Mouse (Mus musculus): ENCODE results near the gene Mas1. TPM values are rescaled to one million over a fixed set of nuclear protein-coding genes. Genes with fewer than 3 reads are reported as not detected.

Gene Mas1
- polyA plus RNA-seq, 2 experiments = 0.08 TPM; not detected in 1

GRCm38 (mm10) chr17:12791079-12791406, 76.9 kb downstream of the Mas1 start:
- 46% methylated on average over 5 of the region's 5 CpGs for WGBS (ENCODE audit: insufficient replicate concordance)
- DNase-seq (ENCODE audit: low read depth in 3 of 3, low spot score in 3 of 3) (no peak), ATAC-seq (ENCODE audit: insufficient read depth) (no peak)
- Histone ChIP-seq H3K4me2 (ENCODE audit: low read depth) (no peak overlapping the region), H3K4me1 (replicated peaks; ENCODE audit: control insufficient read depth in 2 of 2, insufficient read depth in 2 of 2, low read length in 1 of 2) (peaks cover 13 to 46% of the 10 kb centered on the region in 2 experiments), H3K27me3 (ENCODE audit: control insufficient read depth, insufficient read depth, low read length) (no peaks in the 10 kb centered on the region), H3K36me3 (replicated peaks; ENCODE audit: control insufficient read depth, insufficient read depth, low read depth) (no peaks in the 10 kb centered on the region), H3K9ac (replicated peaks) (no peak overlapping the region), H3K4me3 (ENCODE audit: insufficient read depth in 1 of 2, low read depth in 2 of 2, low read length in 2 of 2) (no peak overlapping the region), H3K27ac (no peak overlapping the region), H3K9me3 (ENCODE audit: control insufficient read depth, low read length) (no peaks in the 10 kb centered on the region)
- no peak for TF ChIP-seq EP300 (IDR thresholded peaks at IDR 0.05; ENCODE audit: low read depth)
- no peak for TF ChIP-seq CTCF (IDR thresholded peaks at IDR 0.05; ENCODE audit: low read depth)

Small RNA genes lying within 50 kb of the gene (microRNA-seq; reads per million reads assigned to microRNA genes)
- not detected for gene Gm24085

Other genes starting within 250 kb of the Mas1 start
- not detected in 2 replicates for gene Slc22a1, start 192.3 kb downstream of the Mas1 start, polyA plus RNA-seq (2012; rRNA removed)
- 0.11 TPM in 1 of 2 replicates, not detected in the other for gene Slc22a1, start 192.3 kb downstream of the Mas1 start, polyA plus RNA-seq (2014; fragmentation: Nextera tagmentation; extraction: Ambion mirVana)
- gene Igf2r, start 98.5 kb downstream of the Mas1 start, polyA plus RNA-seq (2012; rRNA removed) = 9.5 and 12.6 TPM in 2 replicates
- gene Igf2r, start 98.5 kb downstream of the Mas1 start, polyA plus RNA-seq (2014; fragmentation: Nextera tagmentation; extraction: Ambion mirVana) = 12.8 and 14.8 TPM in 2 replicates
- not detected in 2 replicates for gene Mrgprh, start 7.9 kb upstream of the Mas1 start, polyA plus RNA-seq (2012; rRNA removed)
- gene Mrgprh, start 7.9 kb upstream of the Mas1 start, polyA plus RNA-seq (2014; fragmentation: Nextera tagmentation; extraction: Ambion mirVana) = not detected in 2 replicates
- 0.38 and 0.44 TPM in 2 replicates for gene Pnldc1, start 42.1 kb upstream of the Mas1 start, polyA plus RNA-seq (2012; rRNA removed)
- gene Pnldc1, start 42.1 kb upstream of the Mas1 start, polyA plus RNA-seq (2014; fragmentation: Nextera tagmentation; extraction: Ambion mirVana) = 0.15 and 0.50 TPM in 2 replicates
- gene Tcp1, start 47.6 kb upstream of the Mas1 start, polyA plus RNA-seq (2012; rRNA removed) = 68.1 and 110 TPM in 2 replicates
- gene Tcp1, start 47.6 kb upstream of the Mas1 start, polyA plus RNA-seq (2014; fragmentation: Nextera tagmentation; extraction: Ambion mirVana) = 249 and 251 TPM in 2 replicates
- gene Mrpl18, start 48.2 kb upstream of the Mas1 start, polyA plus RNA-seq (2012; rRNA removed) = 45.5 and 55.4 TPM in 2 replicates
- 107 and 111 TPM in 2 replicates for gene Mrpl18, start 48.2 kb upstream of the Mas1 start, polyA plus RNA-seq (2014; fragmentation: Nextera tagmentation; extraction: Ambion mirVana)
- 2.8 and 3.9 TPM in 2 replicates for gene Acat3, start 72.5 kb upstream of the Mas1 start, polyA plus RNA-seq (2012; rRNA removed)
- 3.9 and 4.4 TPM in 2 replicates for gene Acat3, start 72.5 kb upstream of the Mas1 start, polyA plus RNA-seq (2014; fragmentation: Nextera tagmentation; extraction: Ambion mirVana)
- 29.2 and 36.3 TPM in 2 replicates for gene Acat2, start 92.6 kb upstream of the Mas1 start, polyA plus RNA-seq (2012; rRNA removed)
- gene Acat2, start 92.6 kb upstream of the Mas1 start, polyA plus RNA-seq (2014; fragmentation: Nextera tagmentation; extraction: Ambion mirVana) = 55.4 and 59.3 TPM in 2 replicates
- gene Wtap, start 126.0 kb upstream of the Mas1 start, polyA plus RNA-seq (2012; rRNA removed) = 13.3 and 24.5 TPM in 2 replicates
- gene Wtap, start 126.0 kb upstream of the Mas1 start, polyA plus RNA-seq (2014; fragmentation: Nextera tagmentation; extraction: Ambion mirVana) = 51.9 and 54.6 TPM in 2 replicates
- 40.4 and 105 TPM in 2 replicates for gene Sod2, start 138.7 kb upstream of the Mas1 start, polyA plus RNA-seq (2012; rRNA removed)
- gene Sod2, start 138.7 kb upstream of the Mas1 start, polyA plus RNA-seq (2014; fragmentation: Nextera tagmentation; extraction: Ambion mirVana) = 135 and 136 TPM in 2 replicates
- gene Gpr31b, start 184.2 kb upstream of the Mas1 start, polyA plus RNA-seq (2012; rRNA removed) = not detected in 2 replicates
- gene Gpr31b, start 184.2 kb upstream of the Mas1 start, polyA plus RNA-seq (2014; fragmentation: Nextera tagmentation; extraction: Ambion mirVana) = 0.11 TPM in 1 of 2 replicates, not detected in the other
- gene Tcp10b, start 193.0 kb upstream of the Mas1 start, polyA plus RNA-seq (2012; rRNA removed) = 0.10 TPM in 1 of 2 replicates, not detected in the other
- gene Tcp10b, start 193.0 kb upstream of the Mas1 start, polyA plus RNA-seq (2014; fragmentation: Nextera tagmentation; extraction: Ambion mirVana) = not detected in 2 replicates

Measured in liver, embryonic 14.5 days (tissue).